Mouse (Mus musculus) small intestine, adult 2 months (tissue): ENCODE data around the gene Togaram1.

ENCODE experiments used
- CTCF ChIP-seq: fragments of 200-500 bp; IDR thresholded peaks from 2 replicates; pipeline ENCODE4 v1.5.1; 2012; ENCODE audit warnings: low read depth, mild to moderate bottlenecking, control low read depth, inconsistent platforms, low read length, moderate library complexity, mixed read lengths; ENCODE audit not compliant: insufficient replicate concordance, insufficient read length; ENCODE audit errors: extremely low read depth
- POLR2A ChIP-seq: fragments of 200-500 bp; IDR thresholded peaks from 2 replicates; pipeline ENCODE4 v1.6.1; 2012; ENCODE audit warnings: low read depth, mild to moderate bottlenecking, control low read depth, inconsistent platforms, low read length, moderate library complexity

GRCm38 (mm10) chr12:64972063-64972462, 6.5 kb downstream of the Togaram1 start:
- TF ChIP-seq POLR2A (no peak), CTCF (no peak)
